Comparison of ENCODE assay signal across 16 mouse cellular contexts in the genomic region with DNA sequence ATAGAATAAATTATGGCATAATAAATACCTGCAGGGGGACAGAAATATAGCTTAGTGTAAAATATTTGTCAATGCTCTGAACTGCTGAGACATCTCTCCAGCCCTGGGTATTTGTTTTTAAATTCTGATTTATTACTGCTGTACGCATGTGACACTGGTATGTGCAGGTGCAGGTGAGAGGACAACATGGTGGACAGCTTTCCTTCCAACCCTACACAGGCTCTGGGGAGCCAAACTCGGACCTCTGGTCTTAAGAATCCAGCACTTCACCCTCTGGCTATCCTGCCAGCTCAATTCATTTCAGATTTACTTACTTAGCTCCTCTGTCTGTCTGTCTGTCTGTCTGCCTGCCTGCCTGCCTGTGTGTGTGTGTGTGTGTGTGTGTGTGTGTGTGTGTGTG.
"Had no signal": no experiment of that assay in that cellular context is flagged by ENCODE, and none has a peak within 500 bp of the region (broad histone marks: within the 10 kb centered on the region; RNA-seq: fewer than 3 reads in every experiment).

No protein-coding gene starts in this region.

- H3K27ac ChIP-seq: neural tube, embryonic 13.5 days; neural tube, embryonic 15.5 days; stomach, embryonic 15.5 days; stomach, postnatal 0 days had no signal

- H3K4me1 ChIP-seq: neural tube, embryonic 13.5 days; neural tube, embryonic 15.5 days; stomach, embryonic 15.5 days had no signal

- H3K4me3 ChIP-seq: neural tube, embryonic 13.5 days; neural tube, embryonic 15.5 days; stomach, embryonic 15.5 days had no signal

- H3K4me2 ChIP-seq: neural tube, embryonic 13.5 days; neural tube, embryonic 15.5 days; stomach, embryonic 15.5 days had no signal

- H3K27me3 ChIP-seq: neural tube, embryonic 13.5 days; neural tube, embryonic 15.5 days; stomach, embryonic 15.5 days had no signal

- H3K9ac ChIP-seq: neural tube, embryonic 13.5 days; neural tube, embryonic 15.5 days; stomach, embryonic 15.5 days had no signal

- H3K9me3 ChIP-seq: neural tube, embryonic 13.5 days; neural tube, embryonic 15.5 days; stomach, embryonic 15.5 days had no signal

- DNase-seq: retina, postnatal 1 day; right cerebral cortex, adult 18-20 months; right cerebral cortex, postnatal 14 days; right cerebral cortex, postnatal 25 days; right cerebral cortex, postnatal 4 days; spleen, adult 18-20 months; thymus, adult 18-20 months; thymus, adult 2 months; thymus, postnatal 14 days; thymus, postnatal 25 days; thymus, postnatal 36 days; thymus, postnatal 4 days had no signal
